Mouse (Mus musculus) left cerebral cortex, adult 2 months (tissue): Measurements from ENCODE around the gene Zc3h6. TPM values are rescaled to one million over a fixed set of nuclear protein-coding genes. Genes with fewer than 3 reads are reported as not detected.

Experiments used
- DNase-seq, 2 experiments: peaks; one replicate each; pipeline ENCODE4 v3.0.0; 2021 to 2022; ENCODE audit warnings: low spot score in 2 of 2, mixed read lengths in 1 of 2; ENCODE audit errors: extremely low spot score in 1 of 2
- H3K27ac ChIP-seq: fragments of 200-600 bp; 2 replicates; pipeline ENCODE4 v1.8.1; 2022
- H3K4me3 ChIP-seq: fragments of 200-600 bp; 2 replicates; pipeline ENCODE4 v1.8.1; 2022
- CTCF ChIP-seq: fragments of 200-600 bp; IDR thresholded peaks from 2 replicates; pipeline ENCODE4 v1.8.1; 2022; ENCODE audit warnings: antibody characterized with exemption, mild to moderate bottlenecking, moderate library complexity
- intact Hi-C: fragments of 180-260 bp; cut with DNase I; formaldehyde crosslinking; loops from one replicate; pipeline ENCODE4 v1.15.1; 2025
- microRNA-seq, 2 experiments: library from miRNA; unstranded; fragments of <30 nt; microRNA quantifications; one replicate each; pipeline ENCODE4 v1.2.0; 2021
- total RNA-seq, 2 experiments: library from RNA; stranded (reverse); gene quantifications; 2 replicates each; pipeline ENCODE4 v1.2.3; 2021

Zc3h6 gene
- total RNA-seq, 2 experiments from 2014 or later = 14.4 to 19.8 TPM

- H3K4me3 ChIP-seq = peak within 1 kb of the TSS; percentile 93
- H3K27ac ChIP-seq = peak within 1 kb of the TSS; percentile 91
- intact Hi-C loops = loop anchor here (2.0 to 5.0 kb wide), 3 partner anchors 19 to 118 kb away; partner anchors contain the start of genes Gm10762 and Zc3h6
- DNase-seq = peak; percentile 76 to 82
- TF ChIP-seq CTCF = no peak; the same call in 1 of the 2 replicates
Observed at GRCm38 (mm10) chr2:129065437-129066282, 98.5 kb downstream of the Zc3h6 start, which contains the start of gene Ttl. Gene Ttl (plus strand): TSS chr2:129065942.

GRCm38 (mm10) chr2:129066326-129066725, 99.1 kb downstream of the Zc3h6 start:
- TF ChIP-seq CTCF = no peak
- peak; percentile 57 to 61 for DNase-seq
- Histone ChIP-seq H3K27ac (peak overlapping the region; percentile 90), H3K4me3 (peak overlapping the region; percentile 93)
- intact Hi-C loops = loop anchor here (2.0 to 5.0 kb wide), 3 partner anchors 18 to 119 kb away; partner anchors contain the start of genes Gm10762 and Zc3h6

Small RNA genes lying within 50 kb of the gene (microRNA-seq; reads per million reads assigned to microRNA genes)
- gene Gm22859 = 0 reads per million in 2 experiments

Other genes with a start within 250 kb of the Zc3h6 start
- 10 to 100 TPM; 31.6 to 36.5 TPM for gene Tmem87b, start 149.3 kb upstream of the Zc3h6 start, total RNA-seq
- 1 to 10 TPM; 2.4 to 2.5 TPM for gene Fbln7, start 104.4 kb upstream of the Zc3h6 start, total RNA-seq
- 1 to 10 TPM; 6.8 to 7.1 TPM for gene Zc3h8, start 23.3 kb upstream of the Zc3h6 start, total RNA-seq
- gene Gm10762, start 323 bp downstream of the Zc3h6 start, total RNA-seq = 1 to 10 TPM; 5.0 to 5.4 TPM
- under 1 TPM in 1 of 2 experiments, not detected in 1; 0.25 TPM for gene Vinac1, start 80.8 kb downstream of the Zc3h6 start, total RNA-seq
- gene Ttl, start 98.5 kb downstream of the Zc3h6 start, total RNA-seq = 10 to 100 TPM; 64.0 to 70.2 TPM
- gene Polr1b, start 133.6 kb downstream of the Zc3h6 start, total RNA-seq = 10 to 100 TPM; 23.5 to 27.7 TPM
- gene Chchd5, start 162.3 kb downstream of the Zc3h6 start, total RNA-seq = 10 to 100 TPM; 10.2 to 12.2 TPM
- gene Slc20a1, start 231.4 kb downstream of the Zc3h6 start, total RNA-seq = 100 to 1,000 TPM; 161 to 164 TPM